Mouse (Mus musculus): ENCODE data around the gene Pigc. TPM values are rescaled to one million over a fixed set of nuclear protein-coding genes. Genes with fewer than 3 reads are reported as not detected.

Pigc gene
- polyA plus RNA-seq, 1 experiment from 2014 or later, result 35.7 TPM

DNA sequence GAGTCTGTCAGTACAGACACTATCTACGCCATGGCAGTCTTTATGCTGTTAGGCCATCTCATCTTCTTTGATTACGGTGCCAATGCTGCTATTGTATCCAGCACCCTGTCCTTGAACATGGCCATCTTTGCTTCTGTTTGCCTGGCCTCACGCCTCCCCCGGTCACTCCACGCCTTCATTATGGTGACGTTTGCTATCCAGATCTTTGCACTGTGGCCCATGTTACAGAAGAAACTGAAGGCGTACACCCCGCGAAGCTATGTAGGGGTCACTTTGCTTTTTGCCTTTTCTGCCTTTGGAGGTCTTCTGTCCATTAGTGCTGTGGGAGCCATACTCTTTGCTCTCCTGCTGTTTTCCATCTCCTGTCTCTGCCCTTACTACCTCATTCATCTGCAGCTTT is 1.9 kb downstream of the Pigc start:
- WGBS, result 99% methylated on average over 9 of the region's 9 CpGs
- Histone ChIP-seq H3K4me2 (ENCODE audit: low read length) (no peak overlapping the region), H3K27ac (ENCODE audit: low read length) (no peak overlapping the region), H3K4me1 (replicated peaks; ENCODE audit: control insufficient read depth, insufficient read depth, low read length) (peaks cover 12% of the 10 kb centered on the region), H3K27me3 (replicated peaks; ENCODE audit: control insufficient read depth, insufficient read depth, low read length) (no peaks in the 10 kb centered on the region), H3K4me3 (replicated peaks; ENCODE audit: low read length) (no peak overlapping the region), H3K9ac (replicated peaks; ENCODE audit: low read depth, low read length) (no peak overlapping the region), H3K36me3 (ENCODE audit: control insufficient read depth, insufficient read depth) (no peaks in the 10 kb centered on the region), H3K9me3 (ENCODE audit: control insufficient read depth, low read length) (no peaks in the 10 kb centered on the region)
- no peak for ATAC-seq

DNA sequence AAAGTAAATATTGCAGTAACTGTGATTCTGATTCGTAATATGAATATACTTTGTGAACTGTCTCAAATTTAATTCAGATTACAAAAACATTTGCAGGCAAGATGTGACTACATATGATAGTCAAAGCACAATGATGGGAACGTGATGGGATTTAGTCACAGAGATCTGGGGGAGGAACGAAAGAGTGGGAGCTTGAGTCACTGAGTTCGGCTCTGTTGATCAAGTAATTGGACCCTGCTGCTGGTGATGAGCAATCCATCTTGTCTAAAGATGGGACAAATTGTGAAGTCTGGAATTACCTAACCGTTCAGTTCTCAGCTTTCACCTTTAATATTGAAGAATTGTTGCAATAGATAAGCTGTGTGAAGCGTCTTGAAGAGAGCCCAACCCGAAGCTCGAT is 3.2 kb downstream of the Pigc start:
- no peak overlapping the region for H3K4me2 ChIP-seq (ENCODE audit: low read length)
- no peak overlapping the region for H3K9ac ChIP-seq (replicated peaks; ENCODE audit: low read depth, low read length)
- no peak overlapping the region for H3K27ac ChIP-seq (ENCODE audit: low read length)
- 94% methylated on average over 8 of the region's 8 CpGs for WGBS
- no peak for ATAC-seq
- H3K4me1 ChIP-seq (replicated peaks; ENCODE audit: control insufficient read depth, insufficient read depth, low read length), result peaks cover 17% of the 10 kb centered on the region
- no peak overlapping the region for H3K4me3 ChIP-seq (replicated peaks; ENCODE audit: low read length)
- H3K27me3 ChIP-seq (replicated peaks; ENCODE audit: control insufficient read depth, insufficient read depth, low read length), result no peaks in the 10 kb centered on the region
- H3K9me3 ChIP-seq (ENCODE audit: control insufficient read depth, low read length), result no peaks in the 10 kb centered on the region
- H3K36me3 ChIP-seq (ENCODE audit: control insufficient read depth, insufficient read depth), result no peaks in the 10 kb centered on the region

DNA sequence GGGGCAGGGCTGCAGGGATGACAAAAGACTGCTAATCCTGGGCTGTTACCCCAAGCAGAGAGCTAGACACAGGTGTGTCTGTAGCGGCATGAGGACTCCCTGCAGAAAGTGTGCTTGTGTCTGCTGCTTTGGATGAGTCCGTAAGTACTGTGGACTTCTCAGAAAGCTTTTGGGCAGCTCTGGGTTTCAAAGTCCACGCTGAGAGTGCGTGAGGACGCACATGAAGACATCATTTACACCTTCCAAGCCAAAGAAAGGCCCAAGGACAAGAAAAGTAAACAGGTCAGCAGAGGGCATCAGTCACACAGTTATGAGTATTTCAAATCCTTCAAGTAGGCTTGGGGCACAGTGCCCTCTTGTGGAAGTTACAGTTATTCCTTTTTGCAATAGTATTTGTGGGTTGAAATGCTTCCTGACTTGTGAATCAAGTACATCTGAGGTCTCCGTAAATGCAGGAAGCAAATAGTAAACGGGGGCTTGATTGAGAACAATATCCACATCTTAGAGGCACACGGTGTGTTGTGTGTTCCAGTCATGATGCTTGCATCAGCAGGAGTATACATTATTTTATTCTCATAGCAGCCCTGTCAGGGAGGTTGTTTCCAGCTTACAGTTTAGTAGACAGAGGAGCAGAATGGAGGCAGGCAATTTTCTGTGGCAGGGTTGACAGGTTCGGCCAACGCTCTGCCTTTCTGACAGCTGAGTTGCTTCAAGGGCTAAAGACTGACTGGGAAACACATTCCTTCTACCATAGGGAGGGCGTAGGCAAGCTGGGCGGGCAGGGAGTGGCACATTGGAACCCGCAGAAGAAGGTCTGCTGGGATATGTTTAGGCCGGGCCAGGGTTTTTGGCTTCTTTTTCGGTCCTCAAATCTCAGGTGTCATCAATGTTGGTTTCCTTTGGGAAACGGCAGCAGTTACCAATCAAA is 7.5 kb downstream of the Pigc start:
- H3K4me1 ChIP-seq (replicated peaks; ENCODE audit: control insufficient read depth, insufficient read depth, low read length), result peaks cover 6% of the 10 kb centered on the region; the same call in 1 of the 2 replicates
- H3K4me3 ChIP-seq (replicated peaks; ENCODE audit: low read length), result no peak overlapping the region
- H3K27me3 ChIP-seq (replicated peaks; ENCODE audit: control insufficient read depth, insufficient read depth, low read length), result no peaks in the 10 kb centered on the region
- WGBS, result 48% methylated on average over 16 of the region's 16 CpGs
- no peaks in the 10 kb centered on the region for H3K9me3 ChIP-seq (ENCODE audit: control insufficient read depth, low read length)
- peak; percentile 68 for ATAC-seq
- H3K9ac ChIP-seq (replicated peaks; ENCODE audit: low read depth, low read length), result no peak overlapping the region
- H3K27ac ChIP-seq (ENCODE audit: low read length), result no peak overlapping the region
- no peaks in the 10 kb centered on the region for H3K36me3 ChIP-seq (ENCODE audit: control insufficient read depth, insufficient read depth)
- H3K4me2 ChIP-seq (ENCODE audit: low read length), result no peak overlapping the region

DNA sequence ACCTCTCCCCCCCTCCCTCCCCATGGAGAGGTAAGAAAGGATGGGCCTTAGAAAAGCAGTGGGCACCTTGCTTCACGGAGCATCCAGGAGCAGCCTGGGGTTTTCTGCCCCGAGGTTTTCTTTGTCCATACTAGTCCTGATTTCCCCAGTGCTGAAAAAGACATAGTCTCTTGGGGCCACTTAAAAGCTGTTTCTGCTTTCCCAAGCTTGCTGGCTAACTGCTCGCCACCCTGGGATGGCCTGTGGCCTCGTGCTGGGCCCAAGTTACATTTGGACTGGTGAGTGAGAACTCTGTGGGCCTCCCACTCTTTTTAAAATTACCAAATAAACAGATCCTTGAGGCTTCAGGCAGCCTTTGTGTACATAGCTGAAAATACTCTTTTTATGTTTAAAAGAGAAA is 8.3 kb downstream of the Pigc start:
- Histone ChIP-seq H3K27ac (ENCODE audit: low read length) (no peak overlapping the region), H3K27me3 (replicated peaks; ENCODE audit: control insufficient read depth, insufficient read depth, low read length) (no peaks in the 10 kb centered on the region), H3K4me1 (replicated peaks; ENCODE audit: control insufficient read depth, insufficient read depth, low read length) (peaks cover 6% of the 10 kb centered on the region; the same call in 1 of the 2 replicates), H3K9me3 (ENCODE audit: control insufficient read depth, low read length) (no peaks in the 10 kb centered on the region), H3K4me3 (replicated peaks; ENCODE audit: low read length) (no peak overlapping the region), H3K36me3 (ENCODE audit: control insufficient read depth, insufficient read depth) (no peaks in the 10 kb centered on the region), H3K9ac (replicated peaks; ENCODE audit: low read depth, low read length) (no peak overlapping the region), H3K4me2 (ENCODE audit: low read length) (no peak overlapping the region)
- ATAC-seq, result no peak
- WGBS, result 78% methylated on average over 4 of the region's 4 CpGs

DNA sequence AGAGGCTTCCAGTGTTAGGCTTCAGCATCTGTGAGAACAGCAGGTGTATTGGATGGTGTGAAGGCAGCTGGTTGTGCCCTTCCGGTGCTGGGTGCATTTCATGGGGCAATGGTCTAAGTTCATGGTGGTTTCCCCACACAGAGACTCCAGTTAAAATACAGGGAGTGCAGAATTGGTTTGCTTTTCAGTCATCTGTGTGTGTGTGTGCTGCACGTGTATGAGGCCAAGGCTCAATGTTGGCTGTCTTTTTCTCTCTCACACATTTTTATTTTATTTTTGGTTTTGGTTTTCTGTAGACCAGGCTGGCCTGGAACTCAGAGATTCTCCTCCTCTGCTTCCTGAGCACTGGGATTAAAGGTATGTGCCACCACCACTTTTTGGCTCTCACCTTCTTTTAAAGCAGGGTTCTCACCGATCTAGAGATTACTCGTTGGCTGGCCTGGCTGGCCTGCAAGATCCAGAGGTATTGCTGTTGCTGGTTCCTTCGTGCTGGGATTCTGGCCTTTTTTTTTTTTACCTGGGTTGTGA is 9.3 kb downstream of the Pigc start:
- no peak for ATAC-seq
- Histone ChIP-seq H3K4me3 (replicated peaks; ENCODE audit: low read length) (no peak overlapping the region), H3K9ac (replicated peaks; ENCODE audit: low read depth, low read length) (no peak overlapping the region), H3K4me2 (ENCODE audit: low read length) (no peak overlapping the region), H3K4me1 (replicated peaks; ENCODE audit: control insufficient read depth, insufficient read depth, low read length) (peaks cover 6% of the 10 kb centered on the region; the same call in 1 of the 2 replicates), H3K36me3 (ENCODE audit: control insufficient read depth, insufficient read depth) (no peaks in the 10 kb centered on the region), H3K27ac (ENCODE audit: low read length) (no peak overlapping the region), H3K27me3 (replicated peaks; ENCODE audit: control insufficient read depth, insufficient read depth, low read length) (no peaks in the 10 kb centered on the region), H3K9me3 (ENCODE audit: control insufficient read depth, low read length) (no peaks in the 10 kb centered on the region)
- 85% methylated on average over 5 of the region's 5 CpGs for WGBS

DNA sequence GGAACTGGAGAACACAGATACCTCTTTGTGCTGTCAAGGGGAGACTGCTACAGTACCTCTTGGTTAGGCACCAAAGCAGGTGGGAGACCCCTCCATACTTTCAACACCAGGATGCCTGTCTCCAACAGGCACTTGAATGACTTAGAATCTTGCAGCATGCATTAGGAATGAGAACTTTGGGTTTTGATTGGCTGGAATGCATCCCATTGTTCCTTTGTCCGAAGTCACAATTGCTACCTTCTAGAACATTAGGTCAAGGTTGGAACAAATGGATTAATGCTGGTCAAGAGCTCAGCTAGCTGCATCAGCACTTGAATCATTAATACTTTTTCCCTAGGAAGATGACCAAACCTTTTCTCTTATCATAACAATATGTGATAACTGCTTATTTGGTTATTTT is 10.6 kb downstream of the Pigc start, which contains the start of gene 4930558K02Rik:
4930558K02Rik (minus strand) TSS at position 101 of the 400 bp plus-strand sequence.
- 84% methylated on average over 1 of the region's 1 CpGs for WGBS
- H3K4me2 ChIP-seq (ENCODE audit: low read length), result no peak within 1 kb of the TSS
- H3K4me3 ChIP-seq (replicated peaks; ENCODE audit: low read length), result no peak within 1 kb of the TSS
- no peaks in the 10 kb centered on the region for H3K9me3 ChIP-seq (ENCODE audit: control insufficient read depth, low read length)
- H3K36me3 ChIP-seq (ENCODE audit: control insufficient read depth, insufficient read depth), result no peaks in the 10 kb centered on the region
- no peak for ATAC-seq
- no peaks in the 10 kb centered on the region for H3K27me3 ChIP-seq (replicated peaks; ENCODE audit: control insufficient read depth, insufficient read depth, low read length)
- peaks cover 6% of the 10 kb centered on the region; the same call in 1 of the 2 replicates for H3K4me1 ChIP-seq (replicated peaks; ENCODE audit: control insufficient read depth, insufficient read depth, low read length)
- H3K27ac ChIP-seq (ENCODE audit: low read length), result no peak within 1 kb of the TSS
- no peak within 1 kb of the TSS for H3K9ac ChIP-seq (replicated peaks; ENCODE audit: low read depth, low read length)

DNA sequence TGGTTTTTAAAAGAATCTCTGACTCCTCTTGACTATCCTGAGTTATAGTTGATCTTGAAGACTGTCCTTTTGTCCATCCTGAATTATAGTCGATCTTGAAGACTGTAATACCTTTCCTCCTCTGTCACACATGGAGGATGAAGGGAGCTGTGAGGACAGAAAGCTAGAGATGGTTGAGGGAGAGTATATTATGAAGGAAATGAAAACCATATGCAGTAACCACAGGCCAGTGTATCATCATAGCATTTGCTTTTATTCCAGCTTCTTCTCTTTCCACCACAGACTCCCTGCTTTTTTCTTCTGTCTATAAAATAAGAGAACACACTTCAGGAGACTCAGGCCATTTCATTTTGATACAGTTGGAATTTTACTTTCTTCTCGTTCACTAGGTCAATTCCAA is 11.1 kb downstream of the Pigc start:
- H3K4me1 ChIP-seq (replicated peaks; ENCODE audit: control insufficient read depth, insufficient read depth, low read length), result peaks cover 6% of the 10 kb centered on the region; the same call in 1 of the 2 replicates
- no peaks in the 10 kb centered on the region for H3K36me3 ChIP-seq (ENCODE audit: control insufficient read depth, insufficient read depth)
- H3K9ac ChIP-seq (replicated peaks; ENCODE audit: low read depth, low read length), result no peak overlapping the region
- no peaks in the 10 kb centered on the region for H3K9me3 ChIP-seq (ENCODE audit: control insufficient read depth, low read length)
- no peaks in the 10 kb centered on the region for H3K27me3 ChIP-seq (replicated peaks; ENCODE audit: control insufficient read depth, insufficient read depth, low read length)
- no peak overlapping the region for H3K4me3 ChIP-seq (replicated peaks; ENCODE audit: low read length)
- ATAC-seq, result no peak
- H3K27ac ChIP-seq (ENCODE audit: low read length), result no peak overlapping the region
- WGBS, result 81% methylated on average over 2 of the region's 2 CpGs
- H3K4me2 ChIP-seq (ENCODE audit: low read length), result no peak overlapping the region

DNA sequence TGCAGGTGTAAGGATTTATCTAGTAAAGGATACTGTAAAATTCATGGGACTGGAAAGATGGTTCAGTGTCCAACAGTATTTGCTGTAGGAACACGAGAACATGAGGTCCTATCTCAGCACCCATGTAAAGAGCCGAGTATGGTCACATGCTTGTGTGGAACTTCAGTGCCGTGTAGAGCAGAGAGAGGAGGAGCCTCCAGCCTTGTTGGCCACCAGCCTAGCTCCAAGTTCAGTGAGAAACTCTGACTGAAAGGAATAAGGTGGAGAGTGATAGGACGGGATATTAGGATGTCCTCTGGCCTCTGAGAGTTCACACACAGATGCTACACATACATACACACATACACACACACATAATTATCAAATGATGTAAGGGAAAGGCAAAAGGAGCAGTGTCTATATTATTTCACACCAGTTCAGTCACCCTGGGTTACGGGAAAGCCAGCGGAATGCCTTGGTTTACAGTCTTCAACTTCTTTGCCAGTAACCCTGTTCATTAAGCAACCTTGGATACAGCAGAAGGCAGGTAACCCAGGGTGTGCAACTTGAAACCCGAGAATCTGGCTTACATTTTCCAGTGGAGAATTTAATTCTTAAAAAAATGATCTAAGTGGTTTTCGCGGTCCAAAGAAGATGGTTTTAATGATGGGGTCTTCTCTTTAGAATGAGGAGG is 11.8 kb downstream of the Pigc start:
- no peak overlapping the region for H3K9ac ChIP-seq (replicated peaks; ENCODE audit: low read depth, low read length)
- peaks cover 6% of the 10 kb centered on the region; the same call in 1 of the 2 replicates for H3K4me1 ChIP-seq (replicated peaks; ENCODE audit: control insufficient read depth, insufficient read depth, low read length)
- H3K27ac ChIP-seq (ENCODE audit: low read length), result no peak overlapping the region
- no peaks in the 10 kb centered on the region for H3K36me3 ChIP-seq (ENCODE audit: control insufficient read depth, insufficient read depth)
- WGBS, result 87% methylated on average over 9 of the region's 9 CpGs
- H3K4me3 ChIP-seq (replicated peaks; ENCODE audit: low read length), result no peak overlapping the region
- ATAC-seq, result no peak
- H3K4me2 ChIP-seq (ENCODE audit: low read length), result no peak overlapping the region
- no peaks in the 10 kb centered on the region for H3K9me3 ChIP-seq (ENCODE audit: control insufficient read depth, low read length)
- no peaks in the 10 kb centered on the region for H3K27me3 ChIP-seq (replicated peaks; ENCODE audit: control insufficient read depth, insufficient read depth, low read length)

DNA sequence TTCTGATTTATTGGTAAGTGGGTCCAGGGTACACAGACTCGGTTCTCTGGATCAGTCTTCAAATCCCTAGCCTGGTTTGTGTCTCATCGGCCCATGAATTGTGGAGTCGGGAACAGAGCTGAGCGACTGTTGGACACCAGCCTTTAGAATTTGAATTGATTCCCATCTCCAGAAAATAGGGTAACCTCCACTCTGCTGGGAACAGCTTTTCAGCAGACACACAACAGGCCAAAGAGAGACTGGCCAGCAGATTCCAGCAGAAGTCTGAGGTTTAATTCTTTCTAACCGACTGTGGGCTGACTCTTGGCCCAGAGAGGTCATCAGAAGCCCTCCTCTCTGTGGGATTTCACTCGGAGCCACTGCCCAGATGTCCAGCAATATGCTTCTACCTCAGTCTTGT is 14.5 kb downstream of the Pigc start:
- Histone ChIP-seq H3K4me3 (replicated peaks; ENCODE audit: low read length) (no peak overlapping the region), H3K4me1 (replicated peaks; ENCODE audit: control insufficient read depth, insufficient read depth, low read length) (no peaks in the 10 kb centered on the region), H3K27ac (ENCODE audit: low read length) (no peak overlapping the region), H3K9me3 (ENCODE audit: control insufficient read depth, low read length) (no peaks in the 10 kb centered on the region), H3K36me3 (ENCODE audit: control insufficient read depth, insufficient read depth) (no peaks in the 10 kb centered on the region), H3K9ac (replicated peaks; ENCODE audit: low read depth, low read length) (no peak overlapping the region), H3K27me3 (replicated peaks; ENCODE audit: control insufficient read depth, insufficient read depth, low read length) (no peaks in the 10 kb centered on the region), H3K4me2 (ENCODE audit: low read length) (no peak overlapping the region)
- whole genome bisulfite sequencing, result 69% methylated on average over 6 of the region's 6 CpGs
- ATAC-seq, result no peak
